Mouse (Mus musculus): ENCODE measurements around the gene Sap25. TPM values are rescaled to one million over a fixed set of nuclear protein-coding genes. Genes with fewer than 3 reads are reported as not detected.

Gene Sap25
- polyA plus RNA-seq, 1 experiment, result 37.9 TPM

GRCm38 (mm10) chr5:137627991-137628390 lies 13.1 kb upstream of the Sap25 start:
- Histone ChIP-seq H3K27me3 (ENCODE audit: control insufficient read depth, insufficient read depth, low read length) (no peaks in the 10 kb centered on the region), H3K4me3 (ENCODE audit: control insufficient read depth, low read depth, low read length) (peak overlapping the region; percentile 92), H3K4me1 (ENCODE audit: control insufficient read depth, insufficient read depth, low read length) (peaks cover 8% of the 10 kb centered on the region)

GRCm38 (mm10) chr5:137628498-137629305 lies 12.4 kb upstream of the Sap25 start, which contains the start of the genes Fbxo24, Lrch4 and Gm20605:
Fbxo24 (minus strand) TSS chr5:137629002.
Lrch4 (plus strand) TSS chr5:137629121.
Gm20605 (plus strand) TSS chr5:137629175.
- Histone ChIP-seq H3K27me3 (ENCODE audit: control insufficient read depth, insufficient read depth, low read length) (no peaks in the 10 kb centered on the region), H3K27ac (ENCODE audit: control insufficient read depth, insufficient read depth, low read depth, low read length) (peak within 1 kb of the TSS; percentile 97), H3K4me1 (ENCODE audit: control insufficient read depth, insufficient read depth, low read length) (peaks cover 8% of the 10 kb centered on the region), H3K36me3 (ENCODE audit: control insufficient read depth, insufficient read depth, low read length) (no peaks in the 10 kb centered on the region), H3K4me3 (ENCODE audit: control insufficient read depth, low read depth, low read length) (peak within 1 kb of the TSS; percentile 92)
- TF ChIP-seq CTCF (IDR thresholded peaks at IDR 0.05; ENCODE audit: control insufficient read depth, insufficient read depth, insufficient replicate concordance, low read depth, low read length) (no peak), POLR2A (IDR thresholded peaks at IDR 0.05; ENCODE audit: control insufficient read depth, low read depth, low read length) (peak; percentile 95)

More at GRCm38 (mm10) chr5:137627991-137628390, 13.1 kb upstream of the Sap25 start:
- H3K27ac ChIP-seq (ENCODE audit: control insufficient read depth, insufficient read depth, low read depth, low read length), result peak overlapping the region; percentile 97
- TF ChIP-seq CTCF (IDR thresholded peaks at IDR 0.05; ENCODE audit: control insufficient read depth, insufficient read depth, insufficient replicate concordance, low read depth, low read length) (no peak), POLR2A (IDR thresholded peaks at IDR 0.05; ENCODE audit: control insufficient read depth, low read depth, low read length) (no peak)
- H3K36me3 ChIP-seq (ENCODE audit: control insufficient read depth, insufficient read depth, low read length), result no peaks in the 10 kb centered on the region

- Histone ChIP-seq H3K27ac (ENCODE audit: control insufficient read depth, insufficient read depth, low read depth, low read length) (peak overlapping the region; percentile 97), H3K27me3 (ENCODE audit: control insufficient read depth, insufficient read depth, low read length) (no peaks in the 10 kb centered on the region), H3K4me3 (ENCODE audit: control insufficient read depth, low read depth, low read length) (peak overlapping the region; percentile 92), H3K36me3 (ENCODE audit: control insufficient read depth, insufficient read depth, low read length) (no peaks in the 10 kb centered on the region), H3K4me1 (ENCODE audit: control insufficient read depth, insufficient read depth, low read length) (peaks cover 8% of the 10 kb centered on the region)
- TF ChIP-seq CTCF (IDR thresholded peaks at IDR 0.05; ENCODE audit: control insufficient read depth, insufficient read depth, insufficient replicate concordance, low read depth, low read length), result no peak
- no peak; the same call in 1 of the 2 replicates for TF ChIP-seq POLR2A (IDR thresholded peaks at IDR 0.05; ENCODE audit: control insufficient read depth, low read depth, low read length)
These were observed 11.8 kb upstream of the Sap25 start for GRCm38 (mm10) chr5:137629306-137629721.

- Histone ChIP-seq H3K36me3 (ENCODE audit: control insufficient read depth, insufficient read depth, low read length) (no peaks in the 10 kb centered on the region), H3K27me3 (ENCODE audit: control insufficient read depth, insufficient read depth, low read length) (no peaks in the 10 kb centered on the region), H3K4me1 (ENCODE audit: control insufficient read depth, insufficient read depth, low read length) (peaks cover 8% of the 10 kb centered on the region), H3K4me3 (ENCODE audit: control insufficient read depth, low read depth, low read length) (peak overlapping the region; percentile 92), H3K27ac (ENCODE audit: control insufficient read depth, insufficient read depth, low read depth, low read length) (peak overlapping the region; percentile 97)
- peak; percentile 48; the same call in 1 of the 2 replicates for TF ChIP-seq POLR2A (IDR thresholded peaks at IDR 0.05; ENCODE audit: control insufficient read depth, low read depth, low read length)
- no peak for TF ChIP-seq CTCF (IDR thresholded peaks at IDR 0.05; ENCODE audit: control insufficient read depth, insufficient read depth, insufficient replicate concordance, low read depth, low read length)
These were observed 11.1 kb upstream of the Sap25 start for GRCm38 (mm10) chr5:137629906-137630545.

GRCm38 (mm10) chr5:137630602-137631001 lies 10.5 kb upstream of the Sap25 start:
- no peak for TF ChIP-seq POLR2A (IDR thresholded peaks at IDR 0.05; ENCODE audit: control insufficient read depth, low read depth, low read length)
- no peak for TF ChIP-seq CTCF (IDR thresholded peaks at IDR 0.05; ENCODE audit: control insufficient read depth, insufficient read depth, insufficient replicate concordance, low read depth, low read length)
- Histone ChIP-seq H3K4me3 (ENCODE audit: control insufficient read depth, low read depth, low read length) (peak overlapping the region; percentile 92), H3K4me1 (ENCODE audit: control insufficient read depth, insufficient read depth, low read length) (peaks cover 8% of the 10 kb centered on the region), H3K36me3 (ENCODE audit: control insufficient read depth, insufficient read depth, low read length) (no peaks in the 10 kb centered on the region; the same call in 1 of the 2 replicates), H3K27ac (ENCODE audit: control insufficient read depth, insufficient read depth, low read depth, low read length) (peak overlapping the region; percentile 97), H3K27me3 (ENCODE audit: control insufficient read depth, insufficient read depth, low read length) (no peaks in the 10 kb centered on the region)

- peak overlapping the region; percentile 65 for H3K27ac ChIP-seq (ENCODE audit: control insufficient read depth, insufficient read depth, low read depth, low read length)
- peak overlapping the region; percentile 92 for H3K4me3 ChIP-seq (ENCODE audit: control insufficient read depth, low read depth, low read length)
- no peak for TF ChIP-seq CTCF (IDR thresholded peaks at IDR 0.05; ENCODE audit: control insufficient read depth, insufficient read depth, insufficient replicate concordance, low read depth, low read length)
- TF ChIP-seq POLR2A (IDR thresholded peaks at IDR 0.05; ENCODE audit: control insufficient read depth, low read depth, low read length), result no peak
- peaks cover 8% of the 10 kb centered on the region for H3K4me1 ChIP-seq (ENCODE audit: control insufficient read depth, insufficient read depth, low read length)
- no peaks in the 10 kb centered on the region for H3K27me3 ChIP-seq (ENCODE audit: control insufficient read depth, insufficient read depth, low read length)
- no peaks in the 10 kb centered on the region; the same call in 1 of the 2 replicates for H3K36me3 ChIP-seq (ENCODE audit: control insufficient read depth, insufficient read depth, low read length)
These were observed 10.0 kb upstream of the Sap25 start for GRCm38 (mm10) chr5:137631171-137631570.

- Histone ChIP-seq H3K27me3 (ENCODE audit: control insufficient read depth, insufficient read depth, low read length) (no peaks in the 10 kb centered on the region), H3K4me3 (ENCODE audit: control insufficient read depth, low read depth, low read length) (peak overlapping the region; percentile 92), H3K36me3 (ENCODE audit: control insufficient read depth, insufficient read depth, low read length) (no peaks in the 10 kb centered on the region; the same call in 1 of the 2 replicates), H3K4me1 (ENCODE audit: control insufficient read depth, insufficient read depth, low read length) (peaks cover 8% of the 10 kb centered on the region), H3K27ac (ENCODE audit: control insufficient read depth, insufficient read depth, low read depth, low read length) (no peak overlapping the region; the same call in 1 of the 2 replicates)
- TF ChIP-seq POLR2A (IDR thresholded peaks at IDR 0.05; ENCODE audit: control insufficient read depth, low read depth, low read length), result no peak
- no peak for TF ChIP-seq CTCF (IDR thresholded peaks at IDR 0.05; ENCODE audit: control insufficient read depth, insufficient read depth, insufficient replicate concordance, low read depth, low read length)
These were observed 9.5 kb upstream of the Sap25 start for GRCm38 (mm10) chr5:137631591-137631990.

All from testis, adult 2 months (tissue).